Mouse (Mus musculus): ENCODE data around the gene Rnf13.
"Not testable (repeated sequence)": the region's sequence is repeated elsewhere in the genome, so short reads cannot be mapped to it uniquely, and the experiment has no call there.

Gene Rnf13

DNA sequence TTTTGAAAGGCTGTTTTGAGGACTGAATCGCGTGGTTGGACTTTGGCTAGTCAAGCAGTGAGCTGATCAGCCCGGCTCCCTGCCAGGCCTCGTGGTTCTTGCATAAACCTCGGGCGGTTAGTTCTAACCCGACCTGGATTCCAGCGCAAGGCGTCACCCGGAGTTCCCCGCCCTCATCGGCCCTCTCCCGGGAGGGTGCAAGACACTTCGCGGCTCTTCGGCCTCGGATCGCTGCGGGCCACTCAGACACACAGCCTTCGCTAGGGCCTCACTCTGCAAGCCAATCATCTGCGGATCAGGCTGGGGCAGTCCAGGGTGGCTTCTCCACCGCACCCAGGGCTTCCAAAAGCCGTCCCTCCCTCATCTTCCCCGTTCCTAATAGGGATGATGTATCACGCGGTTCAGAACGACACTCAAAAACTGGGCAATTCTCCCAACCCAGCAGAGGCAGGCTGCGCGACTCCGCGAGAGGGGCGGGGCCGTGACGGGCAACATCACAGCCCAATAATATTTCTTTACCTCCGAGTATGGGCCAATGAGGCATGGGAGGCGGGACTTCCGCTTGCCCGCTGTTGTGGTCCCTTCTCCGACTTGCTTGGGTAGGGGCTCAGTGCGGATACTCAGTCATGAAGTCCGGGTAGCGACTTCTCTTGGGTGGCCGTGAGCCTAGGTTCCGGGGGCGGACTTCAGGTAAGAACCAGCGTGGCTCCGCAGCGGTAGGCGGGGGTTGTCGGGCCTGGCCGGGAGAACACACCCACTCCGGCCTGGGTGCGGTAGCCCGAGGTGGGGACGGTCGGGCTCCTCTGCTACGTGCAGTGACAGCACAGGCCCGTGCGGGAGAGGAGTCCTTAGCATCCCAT is at the start of gene Rnf13:
Rnf13 (plus strand) TSS at position 552 of the 860 bp plus-strand sequence.
- DNase-seq (ENCODE audit: low spot score in 2 of 2): peak; percentile 95 to 98

DNA sequence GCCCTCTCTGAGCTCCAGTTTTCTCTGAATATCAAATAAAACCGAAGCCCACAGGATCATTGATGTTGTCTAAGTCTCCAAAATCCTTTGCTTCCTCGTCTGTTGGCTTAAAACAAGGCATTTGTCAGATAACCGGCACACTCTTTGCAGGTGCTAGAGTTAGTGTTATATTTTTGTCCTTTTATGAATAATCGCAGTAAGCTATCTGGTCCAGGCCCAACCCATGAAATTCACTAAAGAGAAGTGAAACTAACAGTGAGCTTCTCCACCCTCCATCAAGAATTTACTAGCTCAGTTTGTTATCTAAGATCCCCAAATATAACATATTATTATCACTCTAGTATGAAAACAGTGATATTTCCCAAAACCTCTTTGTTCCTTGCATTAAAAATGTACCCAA is 44.1 kb upstream of the Rnf13 start:
- no peak for DNase-seq (ENCODE audit: low spot score in 2 of 2)

DNA sequence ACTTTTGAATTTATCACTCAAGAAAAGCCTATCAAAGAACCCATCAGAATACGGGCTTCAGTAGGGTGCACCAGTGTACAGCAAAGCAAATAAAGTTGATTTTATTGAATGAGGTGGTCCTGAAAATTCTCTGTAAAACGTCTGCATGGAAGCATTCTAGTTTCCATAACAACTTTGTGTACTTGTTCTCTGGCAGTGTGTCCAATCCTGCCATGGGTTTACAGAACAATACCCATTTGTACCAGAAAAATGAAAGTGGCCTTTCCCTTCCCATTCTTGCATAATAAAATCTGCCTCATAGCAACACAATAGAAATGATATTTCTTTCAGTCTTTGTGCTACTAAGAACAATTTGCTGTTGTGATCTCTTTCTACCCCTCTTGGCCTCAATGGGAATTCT is 43.1 kb upstream of the Rnf13 start, which contains the start of gene Ankub1:
Ankub1 (minus strand) TSS at position 81 of the 400 bp plus-strand sequence.
- DNase-seq (ENCODE audit: low spot score in 2 of 2): no peak

DNA sequence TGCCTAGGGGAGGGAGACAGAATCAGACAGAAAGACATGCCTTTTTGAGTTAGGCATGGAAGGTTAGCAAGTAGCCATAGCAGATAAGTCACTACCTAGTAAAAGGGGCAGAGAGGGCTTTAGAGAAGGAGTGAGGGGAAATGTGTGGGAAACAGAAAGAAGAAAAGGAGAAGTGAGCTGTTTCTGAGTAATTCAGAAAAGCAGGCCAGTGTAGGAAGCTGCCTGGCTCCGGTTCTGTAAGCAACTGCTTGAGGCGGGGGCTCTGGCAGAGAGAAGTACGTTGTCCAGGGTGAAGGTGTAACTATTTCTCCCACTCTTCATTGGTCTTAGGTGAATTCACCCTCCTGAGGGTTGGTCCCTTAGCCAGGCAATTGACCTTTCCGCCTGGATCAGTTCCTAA is 39.6 kb upstream of the Rnf13 start:
- DNase-seq (ENCODE audit: low spot score in 2 of 2): no peak

DNA sequence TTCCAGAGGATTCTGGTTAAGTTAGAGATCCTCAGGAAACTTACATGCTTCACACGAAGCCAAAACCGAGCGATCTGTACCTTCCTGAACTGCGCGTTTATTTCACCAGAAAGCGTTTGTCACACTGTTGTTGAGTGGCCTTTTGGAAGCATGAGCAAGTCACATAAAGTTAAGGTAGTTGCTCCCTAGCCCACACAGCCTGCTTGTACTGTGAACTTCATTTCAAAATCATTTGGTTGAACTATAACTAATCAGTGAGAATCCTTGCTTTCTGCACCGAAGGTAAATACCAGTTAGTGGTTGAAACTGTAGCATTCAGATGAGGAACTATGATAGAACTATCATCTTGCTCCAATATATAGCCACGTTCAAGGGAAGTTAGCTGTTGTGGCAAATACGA is 39.1 kb upstream of the Rnf13 start:
- DNase-seq (ENCODE audit: low spot score in 2 of 2): no peak

DNA sequence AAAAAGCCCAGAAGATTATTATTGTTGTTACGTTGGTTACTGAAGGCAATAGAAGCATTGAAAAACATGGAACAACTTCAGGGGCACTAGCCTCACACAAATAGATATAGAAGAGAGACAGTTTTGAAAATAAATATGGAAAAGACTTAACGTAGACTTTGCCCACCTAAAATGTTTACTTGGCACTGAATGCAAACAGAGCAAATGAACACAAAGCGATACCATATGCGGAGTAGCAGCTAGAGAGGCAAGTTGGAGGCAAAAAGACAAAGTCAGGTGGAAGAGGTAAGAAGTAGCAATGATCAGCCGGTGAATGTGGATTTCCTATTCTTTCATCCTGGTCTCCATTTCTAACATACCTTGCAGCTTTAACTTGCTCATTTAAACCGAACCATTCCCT is 21.7 kb upstream of the Rnf13 start:
- DNase-seq (ENCODE audit: low spot score in 2 of 2): no peak

DNA sequence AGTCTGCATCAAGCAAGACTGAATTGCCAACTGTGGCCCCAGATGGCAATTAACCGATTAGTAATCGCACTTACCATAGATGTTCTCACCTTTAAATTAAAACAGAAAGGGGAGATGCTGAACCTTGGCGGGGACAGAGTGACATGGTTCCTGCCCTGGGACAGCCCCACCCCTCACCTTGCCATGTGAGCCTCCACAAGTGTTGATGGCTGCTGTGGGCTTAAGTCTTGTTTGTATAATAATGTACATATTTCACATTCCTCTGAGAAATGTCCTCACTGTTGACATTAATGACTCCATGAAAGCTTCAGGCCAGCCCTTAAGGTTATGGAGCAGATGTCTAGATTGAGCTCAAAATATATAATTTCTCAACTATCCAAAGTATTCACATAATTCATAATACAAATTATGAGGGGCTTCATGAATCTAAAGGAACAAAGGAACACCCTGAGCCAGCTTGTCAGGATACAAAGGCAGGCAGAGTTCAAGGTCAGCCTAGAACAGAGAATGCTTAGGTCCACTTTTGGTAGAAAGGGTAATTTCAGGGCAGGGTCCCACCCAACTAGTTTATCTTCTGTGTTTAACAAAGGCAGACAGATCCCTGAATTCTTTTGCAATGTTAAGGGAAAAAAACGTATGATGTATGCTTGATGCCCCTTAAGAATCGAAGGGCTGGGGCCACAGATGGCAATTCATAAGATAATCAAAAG is 3.5 kb upstream of the Rnf13 start:
- no peak for DNase-seq (ENCODE audit: low spot score in 2 of 2)

DNA sequence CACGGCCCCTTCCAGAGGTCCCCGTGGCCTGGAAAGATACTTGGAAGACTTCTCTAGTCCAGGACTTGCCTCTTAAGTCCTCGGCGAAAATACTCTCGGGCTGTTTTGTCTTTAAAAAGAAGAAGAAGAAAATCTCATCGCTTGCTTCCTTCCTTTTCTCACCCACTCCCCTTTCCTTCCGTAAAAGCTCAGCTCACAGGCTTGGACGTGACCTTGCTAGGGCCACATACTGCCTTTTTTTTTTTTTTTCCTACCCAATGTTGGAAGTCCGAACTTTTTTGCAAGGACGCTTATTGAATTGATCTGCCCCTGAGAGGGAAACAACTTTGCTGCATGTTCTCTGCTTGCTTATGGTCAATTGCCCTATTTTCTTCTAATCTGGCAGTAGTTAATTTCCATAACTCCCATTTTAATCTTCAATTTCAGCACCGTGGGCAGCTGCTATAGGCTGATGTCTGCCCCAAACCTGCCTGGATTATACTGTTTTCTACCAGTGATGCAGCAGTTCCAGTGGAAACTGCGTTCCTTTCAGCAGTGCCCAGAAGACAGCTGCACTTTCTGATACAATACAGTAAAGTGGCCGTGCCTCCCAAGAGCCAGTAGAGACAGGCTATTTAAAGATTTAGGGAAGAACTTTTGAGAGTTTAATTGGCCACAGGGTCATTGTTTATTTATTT is 695 bp downstream of the Rnf13 start:
- no peak for DNase-seq (ENCODE audit: low spot score in 2 of 2)

DNA sequence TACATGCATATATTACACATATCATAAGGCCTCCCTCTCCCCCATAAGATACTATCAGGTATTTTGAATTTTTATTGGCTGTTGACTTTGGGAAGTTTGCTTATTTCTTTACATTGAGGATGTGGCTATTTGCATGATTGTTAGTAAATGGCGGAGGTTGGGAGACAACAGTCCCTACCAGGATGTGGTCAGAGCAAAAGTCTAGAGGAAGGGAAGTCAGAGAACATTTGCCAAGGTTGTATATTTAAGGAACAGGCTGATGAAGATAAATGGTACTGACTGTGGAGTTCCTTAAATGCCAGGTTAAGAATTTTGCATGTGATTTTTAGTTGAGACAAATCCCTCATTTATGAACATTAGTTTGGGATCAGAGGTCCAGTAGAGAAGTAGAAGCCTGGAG is 4.0 kb downstream of the Rnf13 start:
- no peak for DNase-seq (ENCODE audit: low spot score in 2 of 2)

DNA sequence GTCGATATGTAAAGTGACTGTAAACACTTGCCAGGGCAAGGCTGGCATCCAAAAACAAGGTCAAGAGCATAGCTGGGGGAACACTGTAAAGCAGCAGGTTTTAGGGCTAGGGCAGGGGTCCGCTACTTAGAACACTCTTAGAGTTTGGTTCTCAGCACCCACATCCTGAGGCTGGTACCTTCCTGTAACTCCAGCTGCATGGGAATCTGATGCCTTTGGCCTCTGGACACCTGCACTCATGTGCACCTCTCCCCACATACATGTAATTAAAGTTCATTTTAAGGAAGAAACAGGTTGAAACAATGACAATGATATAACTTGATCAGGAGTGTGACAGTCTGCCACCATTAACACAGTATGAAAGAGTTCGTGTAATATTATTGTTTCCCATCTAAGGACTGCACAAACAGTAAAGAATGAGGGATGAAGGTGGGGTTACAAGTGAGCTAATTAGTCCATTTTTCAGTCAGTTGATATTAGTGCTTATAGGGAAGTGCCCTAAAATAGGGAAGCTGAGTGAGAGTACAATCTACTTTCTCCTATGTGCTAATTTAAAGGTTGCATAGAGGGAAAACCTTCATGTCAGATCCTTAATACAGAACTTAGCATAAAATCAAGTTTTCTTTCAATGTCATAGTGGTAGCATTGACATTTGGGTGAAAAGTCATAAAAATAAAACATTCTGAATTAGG is 12.9 kb downstream of the Rnf13 start:
- no peak for DNase-seq (ENCODE audit: low spot score in 2 of 2)

DNA sequence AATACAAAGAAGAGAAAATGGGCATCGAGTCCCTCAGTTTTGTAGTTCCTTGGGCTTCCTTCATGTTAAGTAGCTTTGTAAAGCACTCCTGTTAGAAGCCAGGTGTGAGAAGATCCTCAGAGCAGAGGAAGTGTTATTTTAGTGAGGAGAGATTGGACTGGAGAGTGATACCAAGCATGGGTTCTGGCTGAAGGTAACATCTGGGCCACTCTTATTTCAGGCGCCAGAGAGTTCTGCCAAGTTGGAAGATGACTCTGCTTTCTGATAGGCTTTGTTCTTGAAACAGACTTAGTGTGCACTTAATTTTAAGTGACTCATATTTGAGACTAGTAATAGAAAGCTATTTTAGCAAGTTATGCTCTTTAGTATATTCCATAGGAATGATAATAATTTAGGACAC is 41.1 kb downstream of the Rnf13 start:
- DNase-seq (ENCODE audit: low spot score in 2 of 2): no peak

DNA sequence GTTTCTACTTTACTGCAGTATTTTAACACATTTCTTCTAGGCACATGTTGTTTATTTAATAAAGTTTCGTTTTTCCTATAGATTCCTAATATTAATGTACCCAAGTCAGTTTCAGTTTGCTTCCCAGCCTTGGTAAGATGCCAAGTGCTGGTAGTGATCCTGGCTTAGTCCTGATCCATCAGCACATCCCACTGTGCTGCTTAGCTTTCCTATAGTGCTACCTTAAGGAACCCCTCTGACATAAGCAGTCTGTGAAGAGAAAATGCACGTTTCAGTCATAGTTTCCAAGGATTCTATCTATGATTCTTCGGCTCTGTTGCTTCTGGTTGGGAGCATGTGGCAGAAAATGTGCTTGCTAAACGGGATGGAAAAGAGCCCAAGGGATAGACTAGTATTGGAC is 52.6 kb downstream of the Rnf13 start:
- DNase-seq (ENCODE audit: low spot score in 2 of 2): no peak

DNA sequence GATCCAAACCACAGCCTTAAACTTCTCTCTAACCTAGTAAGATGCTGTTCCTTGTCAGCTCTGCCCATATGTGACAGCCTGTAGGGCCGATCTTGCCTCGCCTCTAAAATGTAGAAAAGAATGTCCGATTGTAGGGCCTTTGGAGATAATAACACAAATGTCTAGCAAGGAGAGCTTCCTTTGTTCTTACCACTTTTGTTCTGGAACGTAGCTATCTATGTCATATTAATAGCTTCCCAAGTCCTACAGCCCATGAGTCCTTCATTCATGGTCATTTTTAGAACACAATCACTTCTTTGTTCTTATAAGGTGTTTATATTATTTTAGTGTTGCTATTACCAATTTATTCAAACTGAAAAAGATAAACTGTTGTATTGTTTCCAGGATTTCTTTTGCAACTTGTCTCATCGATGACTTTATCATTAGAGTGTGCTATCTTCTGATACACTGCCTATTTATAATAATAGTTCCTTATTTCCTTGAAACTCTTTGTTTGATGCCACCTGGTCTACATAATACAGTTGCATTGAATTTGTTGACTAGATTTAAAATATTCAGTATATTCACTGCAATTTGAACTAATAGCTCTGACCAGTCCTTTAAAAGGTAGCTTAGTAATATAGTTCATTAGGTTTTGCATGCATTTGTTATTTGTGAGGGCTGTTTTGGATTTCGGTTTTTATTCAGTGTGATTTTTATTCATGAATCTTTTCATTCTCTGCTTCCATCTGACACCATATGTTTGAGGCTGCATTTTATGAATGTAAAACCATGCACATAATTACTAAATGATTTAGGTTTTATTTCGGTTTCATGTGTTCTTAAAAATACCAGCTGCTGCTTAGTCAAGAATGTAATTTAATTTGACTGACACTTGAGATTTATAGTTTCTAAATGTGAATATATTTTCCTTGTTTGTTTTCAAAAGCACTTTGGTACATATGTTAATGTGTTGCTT is 53.4 kb downstream of the Rnf13 start:
- no peak for DNase-seq (ENCODE audit: low spot score in 2 of 2)

DNA sequence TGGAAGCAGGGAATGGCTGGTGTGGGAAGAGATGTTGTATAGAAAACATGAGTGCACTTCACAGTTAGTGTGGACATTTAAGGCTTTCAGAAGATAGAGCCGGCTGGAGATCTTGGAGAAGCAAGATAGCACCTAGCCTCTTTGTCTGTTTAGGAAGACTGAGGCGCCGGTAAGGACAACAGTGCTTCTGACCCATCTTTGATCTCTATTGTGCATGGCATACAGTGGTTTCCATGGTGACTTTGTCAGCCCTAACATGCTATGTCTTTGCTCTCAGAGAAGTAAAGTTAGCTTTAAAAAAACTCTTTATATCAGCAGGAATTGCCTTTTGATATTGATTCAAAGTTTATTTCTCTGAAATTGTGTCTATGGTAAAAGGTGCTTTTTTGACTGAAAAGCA is 55.2 kb downstream of the Rnf13 start:
- no peak for DNase-seq (ENCODE audit: low spot score in 2 of 2)

DNA sequence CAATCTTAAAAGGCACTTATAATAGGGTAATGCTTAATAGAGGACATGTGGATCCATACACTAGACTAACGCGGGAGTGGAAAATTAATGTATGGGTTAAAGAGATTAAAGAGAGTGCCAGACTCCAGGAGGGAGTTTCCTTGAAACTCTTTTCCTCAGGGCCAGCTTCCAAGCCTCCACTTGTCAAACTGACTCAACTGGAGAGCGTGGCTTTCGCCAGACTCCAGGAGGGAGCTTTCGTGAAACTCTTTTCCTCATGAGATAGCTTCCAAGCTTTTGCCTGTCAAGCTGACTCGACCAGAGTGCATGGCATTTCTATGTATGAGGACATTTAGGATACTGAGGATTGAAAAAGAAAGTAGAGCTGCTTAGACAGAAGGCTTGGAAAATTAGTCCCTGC is 59.2 kb downstream of the Rnf13 start:
- DNase-seq (ENCODE audit: low spot score in 2 of 2): not testable (repeated sequence)

DNA sequence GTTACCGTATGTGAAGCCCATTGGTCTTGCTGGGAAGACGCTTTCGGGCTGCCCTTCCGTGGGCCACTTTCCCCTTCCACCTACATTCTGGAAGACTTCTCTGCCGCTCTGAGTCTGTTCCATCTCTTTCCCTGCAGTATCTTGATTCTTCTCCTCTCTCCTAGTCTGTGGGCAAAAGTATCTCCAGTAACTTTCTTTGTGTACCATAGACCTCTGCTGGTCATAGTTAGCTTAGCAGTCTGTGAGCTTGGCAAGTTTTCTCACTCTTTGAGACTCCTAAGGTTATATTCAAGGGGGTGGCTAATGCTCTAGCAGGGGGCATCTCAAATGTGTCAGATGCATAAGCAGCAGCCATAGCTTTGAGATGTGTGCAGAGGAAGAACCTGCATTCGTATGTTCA is 79.6 kb downstream of the Rnf13 start:
- no peak for DNase-seq (ENCODE audit: low spot score in 2 of 2)

DNA sequence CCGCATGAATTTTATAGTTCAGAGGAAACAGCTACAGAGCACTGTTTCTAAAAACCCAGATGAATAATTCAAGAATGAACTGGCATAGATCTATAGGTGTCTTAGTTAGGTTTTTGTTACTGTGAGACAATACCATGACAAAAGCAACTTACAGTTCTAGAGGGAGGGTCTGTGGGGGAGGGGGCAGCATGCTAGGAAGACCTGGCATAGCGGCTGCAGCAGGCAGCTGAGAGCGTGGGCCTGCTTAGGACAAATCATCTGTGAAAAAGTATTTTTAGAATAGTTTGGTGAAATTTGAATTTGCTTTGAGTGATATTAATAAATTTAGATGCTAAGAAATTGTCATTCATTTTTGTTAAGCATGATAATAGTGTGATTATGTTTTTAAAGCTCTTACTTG is 90.0 kb downstream of the Rnf13 start:
- no peak for DNase-seq (ENCODE audit: low spot score in 2 of 2)

DNA sequence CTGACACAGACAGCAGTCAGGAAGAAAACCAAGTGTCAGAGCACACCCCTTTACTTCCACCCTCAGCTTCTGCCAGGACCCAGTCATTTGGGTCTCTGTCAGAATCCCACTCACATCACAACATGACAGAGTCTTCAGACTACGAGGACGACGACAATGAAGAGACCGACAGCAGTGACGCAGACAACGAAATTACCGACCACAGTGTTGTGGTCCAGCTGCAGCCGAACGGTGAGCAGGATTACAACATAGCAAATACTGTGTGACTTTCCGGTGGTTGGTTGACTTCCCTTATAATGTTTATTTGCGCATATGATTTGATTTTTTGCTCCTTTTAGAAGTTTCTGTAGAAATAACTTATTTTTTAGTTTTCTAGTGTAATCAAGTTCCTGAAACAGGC is 97.7 kb downstream of the Rnf13 start:
- no peak for DNase-seq (ENCODE audit: low spot score in 2 of 2)

DNA sequence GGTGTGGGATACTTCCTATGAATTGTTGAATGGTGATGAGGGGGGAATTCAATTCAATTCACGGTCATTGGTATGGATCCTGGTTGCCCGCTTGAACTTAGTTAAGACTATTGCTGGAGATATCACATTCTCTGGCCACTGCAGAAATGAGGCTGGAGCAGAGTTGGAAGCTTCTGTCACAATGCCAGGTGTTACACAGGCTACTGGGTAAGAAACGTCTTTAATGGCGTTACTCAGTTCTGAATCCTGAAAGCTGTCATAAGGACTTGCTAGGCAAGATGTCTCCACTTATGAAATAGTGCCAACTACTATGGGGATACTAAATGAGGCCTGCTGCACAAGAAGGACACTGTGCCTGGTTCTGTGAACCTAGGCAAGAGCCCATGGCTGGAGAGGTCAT is 101.0 kb downstream of the Rnf13 start:
- no peak for DNase-seq (ENCODE audit: low spot score in 2 of 2)

DNA sequence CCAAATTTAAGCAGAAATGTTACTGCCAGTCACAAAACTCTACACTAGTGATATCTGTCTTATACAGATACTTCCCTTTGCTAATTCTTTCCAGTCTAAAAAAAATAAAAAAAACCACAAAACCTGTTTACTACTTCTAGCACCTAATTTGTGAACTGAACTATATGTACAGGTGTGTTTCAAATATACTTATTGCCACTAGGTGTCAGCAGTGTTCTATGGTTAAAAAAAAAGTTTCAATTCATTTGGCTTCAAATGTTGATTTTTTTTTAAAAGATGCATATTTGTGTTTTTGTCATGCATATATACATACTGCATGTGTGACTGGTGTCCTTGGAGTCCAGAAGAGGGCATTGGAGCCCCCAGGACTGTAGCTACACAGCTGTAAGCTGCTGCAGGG is 107.9 kb downstream of the Rnf13 start:
- DNase-seq (ENCODE audit: low spot score in 2 of 2): no peak
